Mouse (Mus musculus) cortical plate, adult 2 months (tissue): ENCODE results near the gene Bcl9l.

Experiments used
- CTCF ChIP-seq: fragments of 200-500 bp; IDR thresholded peaks from 2 replicates; pipeline ENCODE4 v1.5.1; 2011; ENCODE audit warnings: mild to moderate bottlenecking, control low read depth, low read length; ENCODE audit not compliant: insufficient read depth; ENCODE audit errors: extremely low read depth
- POLR2A ChIP-seq: fragments of 200-500 bp; IDR thresholded peaks from 2 replicates; pipeline ENCODE4 v1.6.1; 2011; ENCODE audit warnings: mild to moderate bottlenecking, low read length, control low read depth; ENCODE audit not compliant: insufficient read depth; ENCODE audit errors: extremely low read depth

DNA sequence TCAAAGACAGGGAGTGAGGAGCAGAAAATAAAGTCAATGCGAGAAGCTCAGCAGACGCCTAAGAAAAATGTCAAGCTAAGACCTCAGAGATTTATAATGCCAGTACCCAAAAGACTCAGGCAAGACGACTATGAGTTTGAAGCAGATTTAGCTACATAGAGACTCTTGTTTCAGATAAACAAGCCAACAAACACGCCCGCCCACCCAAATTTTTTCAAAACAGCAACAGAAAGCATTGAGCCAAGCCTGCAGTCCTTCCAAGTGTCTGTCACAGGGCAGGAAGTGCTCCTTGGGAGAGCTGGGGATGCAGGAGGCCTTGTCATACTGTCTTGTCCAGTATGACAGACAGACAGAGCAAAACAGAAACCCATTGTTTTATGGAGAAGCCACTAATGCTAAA, 41.1 kb downstream of the Bcl9l start:
- TF ChIP-seq POLR2A (no peak), CTCF (no peak)
